Mouse (Mus musculus) intestine, postnatal 0 days (tissue): ENCODE results near the gene Mab21l1. TPM values are rescaled to one million over a fixed set of nuclear protein-coding genes. Genes with fewer than 3 reads are reported as not detected.

Experiments used
- ATAC-seq: fragments of 200-750 bp; cut with Nextera tagmentation; 2 replicates; pipeline ENCODE4 v1.8.0; 2017; ENCODE audit warnings: mild to moderate bottlenecking, moderate TSS enrichment, moderate library complexity
- H3K27ac ChIP-seq: fragments of 300-500 bp; sonication (generic); 2 replicates; pipeline ENCODE4 v1.5.1; 2014; ENCODE audit warnings: mild to moderate bottlenecking, low read depth, low read length, moderate library complexity
- H3K27me3 ChIP-seq: fragments of 300-500 bp; sonication (generic); replicated peaks from 2 replicates; pipeline ENCODE4 v1.6.1; 2014; ENCODE audit warnings: low read length, mixed read lengths; ENCODE audit not compliant: control insufficient read depth, insufficient read depth
- H3K36me3 ChIP-seq: fragments of 300-500 bp; sonication (generic); 2 replicates; pipeline ENCODE4 v1.6.1; 2014; ENCODE audit warnings: mild to moderate bottlenecking, moderate library complexity; ENCODE audit not compliant: control insufficient read depth, insufficient read depth
- H3K4me1 ChIP-seq: fragments of 300-500 bp; sonication (generic); replicated peaks from 2 replicates; pipeline ENCODE4 v1.6.1; 2014; ENCODE audit warnings: antibody characterized with exemption, low read length, mixed read lengths; ENCODE audit not compliant: control insufficient read depth, insufficient read depth
- H3K4me2 ChIP-seq: fragments of 300-500 bp; sonication (generic); replicated peaks from 2 replicates; pipeline ENCODE4 v1.6.1; 2014; ENCODE audit warnings: low read depth, mild to moderate bottlenecking, moderate library complexity
- H3K4me3 ChIP-seq: fragments of 300-500 bp; sonication (generic); 2 replicates; pipeline ENCODE4 v1.5.1; 2014; ENCODE audit warnings: low read depth, low read length
- H3K9ac ChIP-seq: fragments of 300-500 bp; sonication (generic); 2 replicates; pipeline ENCODE4 v1.6.1; 2014; ENCODE audit warnings: mild to moderate bottlenecking, low read depth, low read length
- H3K9me3 ChIP-seq: fragments of 300-500 bp; sonication (generic); 2 replicates; pipeline ENCODE4 v1.6.1; 2016; ENCODE audit warnings: mixed run types; ENCODE audit not compliant: control insufficient read depth
- CTCF ChIP-seq: sonication (generic); IDR thresholded peaks from 2 replicates; pipeline ENCODE4 v1.5.1; 2016; ENCODE audit warnings: low read depth, mild to moderate bottlenecking, control low read depth, antibody characterized with exemption, moderate library complexity
- WGBS: fragments of 180-500 bp; shearing (Covaris S2); extraction: QIAGEN DNeasy Blood & Tissue Kit; methylation state at CpG from one replicate; pipeline ENCODE4 v1.1.7; 2014; 5-methylcytosine and 5-hydroxymethylcytosine counted together
- polyA plus RNA-seq: library from polyadenylated mRNA; unstranded; fragments of >200 nt; fragmentation: Nextera tagmentation; extraction: Ambion mirVana; gene quantifications from 2 replicates; pipeline ENCODE4 v1.2.1, GENCODE M21; 2015

The Mab21l1 gene
- polyA plus RNA-seq, 1 experiment from 2014 or later: 4.0 TPM

- no peak overlapping the region for H3K4me2 ChIP-seq
- H3K9ac ChIP-seq: no peak overlapping the region
- H3K9me3 ChIP-seq: no peaks in the 10 kb centered on the region
- H3K4me3 ChIP-seq: no peak overlapping the region
- no peak for ATAC-seq
- H3K27me3 ChIP-seq: 0 out of 2 replicates have a peak, but pooled peaks cover 9% of the 10 kb centered on the region
- TF ChIP-seq CTCF: no peak
- H3K36me3 ChIP-seq: no peaks in the 10 kb centered on the region
- H3K4me1 ChIP-seq: no peaks in the 10 kb centered on the region
- no peak overlapping the region for H3K27ac ChIP-seq
- WGBS: 74% methylated on average over 5 of the region's 5 CpGs
These were observed 9.9 kb downstream of the Mab21l1 start for GRCm38 (mm10) chr3:55792251-55792650.

- H3K4me2 ChIP-seq: no peak overlapping the region
- ATAC-seq: no peak
- no peak for TF ChIP-seq CTCF
- no peak overlapping the region for H3K4me3 ChIP-seq
- H3K27ac ChIP-seq: no peak overlapping the region
- H3K4me1 ChIP-seq: no peaks in the 10 kb centered on the region
- 54% methylated on average over 7 of the region's 7 CpGs for WGBS
- no peaks in the 10 kb centered on the region for H3K36me3 ChIP-seq
- H3K9ac ChIP-seq: no peak overlapping the region
- no peaks in the 10 kb centered on the region for H3K9me3 ChIP-seq
- H3K27me3 ChIP-seq: 0 out of 2 replicates have a peak, but pooled peaks cover 4% of the 10 kb centered on the region
These were observed 11.7 kb downstream of the Mab21l1 start for GRCm38 (mm10) chr3:55793842-55794575.

- TF ChIP-seq CTCF: no peak
- no peaks in the 10 kb centered on the region for H3K4me1 ChIP-seq
- ATAC-seq: no peak
- H3K4me3 ChIP-seq: no peak overlapping the region
- no peak overlapping the region for H3K4me2 ChIP-seq
- no peaks in the 10 kb centered on the region for H3K9me3 ChIP-seq
- H3K9ac ChIP-seq: no peak overlapping the region
- no peaks in the 10 kb centered on the region for H3K36me3 ChIP-seq
- H3K27ac ChIP-seq: no peak overlapping the region
- no peaks in the 10 kb centered on the region for H3K27me3 ChIP-seq
- 68% methylated on average over 2 of the region's 2 CpGs for WGBS
These were observed 12.5 kb downstream of the Mab21l1 start for GRCm38 (mm10) chr3:55794768-55795167.

- H3K4me1 ChIP-seq: 0 out of 2 replicates have a peak, but pooled peaks cover 3% of the 10 kb centered on the region
- no peak overlapping the region for H3K27ac ChIP-seq
- no peak overlapping the region for H3K9ac ChIP-seq
- H3K4me2 ChIP-seq: no peak overlapping the region
- H3K4me3 ChIP-seq: no peak overlapping the region
- H3K27me3 ChIP-seq: no peaks in the 10 kb centered on the region
- no peak for TF ChIP-seq CTCF
- H3K36me3 ChIP-seq: no peaks in the 10 kb centered on the region
- H3K9me3 ChIP-seq: no peaks in the 10 kb centered on the region
- ATAC-seq: no peak
- WGBS: 75% methylated on average over 5 of the region's 5 CpGs
These were observed 32.8 kb downstream of the Mab21l1 start for GRCm38 (mm10) chr3:55814993-55815625.

GRCm38 (mm10) chr3:55816096-55816495 lies 33.8 kb downstream of the Mab21l1 start:
- Histone ChIP-seq H3K27ac (no peak overlapping the region), H3K9me3 (no peaks in the 10 kb centered on the region), H3K4me2 (no peak overlapping the region), H3K36me3 (no peaks in the 10 kb centered on the region), H3K4me1 (0 out of 2 replicates have a peak, but pooled peaks cover 3% of the 10 kb centered on the region), H3K4me3 (no peak overlapping the region), H3K9ac (no peak overlapping the region), H3K27me3 (no peaks in the 10 kb centered on the region)
- 78% methylated on average over 5 of the region's 5 CpGs for WGBS
- no peak for ATAC-seq
- TF ChIP-seq CTCF: no peak

- Histone ChIP-seq H3K4me3 (no peak overlapping the region), H3K27me3 (no peaks in the 10 kb centered on the region), H3K9ac (no peak overlapping the region), H3K4me2 (no peak overlapping the region), H3K4me1 (0 out of 2 replicates have a peak, but pooled peaks cover 3% of the 10 kb centered on the region), H3K9me3 (no peaks in the 10 kb centered on the region), H3K36me3 (no peaks in the 10 kb centered on the region), H3K27ac (no peak overlapping the region)
- ATAC-seq: no peak
- no peak for TF ChIP-seq CTCF
- WGBS: 59% methylated on average over 6 of the region's 6 CpGs
These were observed 34.5 kb downstream of the Mab21l1 start for GRCm38 (mm10) chr3:55816638-55817375.
